Mouse (Mus musculus) adrenal gland, postnatal 14 days (tissue): ENCODE measurements around the gene Hinfp. TPM values are rescaled to one million over a fixed set of nuclear protein-coding genes. Genes with fewer than 3 reads are reported as not detected.
A peak's percentile ranks its signal among the peaks of the same experiment; 100 is the strongest.
"Not testable (repeated sequence)": the region's sequence is repeated elsewhere in the genome, so short reads cannot be mapped to it uniquely, and the experiment has no call there.

Experiments
- DNase-seq: peaks from one replicate; pipeline ENCODE4 v3.0.0; 2021; ENCODE audit warnings: mixed read lengths
- long read RNA-seq, 2 experiments: library from polyadenylated mRNA; stranded (forward); transcript quantifications; one replicate each; pipeline ENCODE4 v2.0.0; 2021
- total RNA-seq: library from RNA; stranded (reverse); gene quantifications from 2 replicates; pipeline ENCODE4 v1.2.3, GENCODE M21; 2021

Hinfp gene
- total RNA-seq: 20.3 and 22.1 TPM in 2 replicates
- long read RNA-seq, experiment 1, full-length matches to known transcripts: 1 of 5 reads
- long read RNA-seq, experiment 1, partial matches to known transcripts: 0 of 5 reads
- long read RNA-seq, experiment 1, other reads (novel, unspliced or antisense): 4 of 5 reads
- long read RNA-seq, experiment 2, full-length matches to known transcripts: 2 of 6 reads
- long read RNA-seq, experiment 2, partial matches to known transcripts: 1 of 6 reads
- long read RNA-seq, experiment 2, other reads (novel, unspliced or antisense): 3 of 6 reads

DNA sequence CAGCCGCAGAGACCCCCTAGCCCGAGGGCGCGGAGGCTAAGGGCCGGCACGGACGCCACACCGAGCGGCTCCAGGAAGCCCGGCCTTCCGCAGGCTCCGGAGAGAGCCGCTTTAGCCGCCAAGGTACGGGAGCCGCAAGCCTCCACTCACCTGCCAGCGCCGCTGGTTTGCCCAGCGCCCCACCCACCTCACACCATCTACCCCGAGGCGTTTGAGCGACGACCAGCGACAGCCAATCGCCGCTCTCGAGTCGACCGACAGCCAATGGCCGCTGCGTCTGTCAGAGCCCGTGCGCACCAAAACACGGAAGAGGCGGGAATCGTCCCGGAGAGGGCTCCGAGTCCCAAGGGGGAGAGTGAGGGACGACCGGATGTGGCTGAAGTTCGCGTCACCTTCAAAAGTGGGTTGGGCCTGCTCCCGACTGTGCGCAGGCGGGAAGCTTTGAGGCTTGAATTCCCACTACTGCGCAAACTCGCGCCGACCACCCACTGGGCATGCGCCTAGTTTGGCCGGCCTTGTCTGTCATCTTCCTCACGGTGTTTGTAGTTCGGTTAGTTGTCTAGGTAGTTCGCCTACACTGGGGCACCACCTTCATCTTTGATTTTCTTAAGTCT is at the start of gene Hinfp:
TSS of gene Hinfp (minus strand) at position 206 of the 614 bp plus-strand sequence.
- peak; percentile 99 for DNase-seq

DNA sequence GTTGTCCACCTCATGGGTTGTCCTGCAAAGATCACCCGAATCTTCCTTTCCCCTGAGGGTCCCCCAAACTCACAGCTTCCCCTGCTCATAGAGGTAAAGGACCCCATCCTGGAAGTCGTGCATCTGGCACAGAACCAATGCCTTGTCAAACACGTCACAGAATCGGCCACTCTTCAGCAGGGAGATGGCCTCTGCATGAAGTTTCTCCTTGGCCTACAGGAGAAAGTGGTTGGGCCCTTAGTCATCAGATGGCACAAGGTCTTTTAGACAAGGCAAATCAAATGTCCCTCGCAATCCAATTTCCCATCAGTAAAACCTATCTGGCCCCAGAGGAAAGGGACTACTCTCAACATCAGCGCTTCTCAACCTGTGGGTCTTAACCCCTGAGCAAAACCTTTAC is 47.7 kb upstream of the Hinfp start:
- DNase-seq: peak; percentile 59

DNA sequence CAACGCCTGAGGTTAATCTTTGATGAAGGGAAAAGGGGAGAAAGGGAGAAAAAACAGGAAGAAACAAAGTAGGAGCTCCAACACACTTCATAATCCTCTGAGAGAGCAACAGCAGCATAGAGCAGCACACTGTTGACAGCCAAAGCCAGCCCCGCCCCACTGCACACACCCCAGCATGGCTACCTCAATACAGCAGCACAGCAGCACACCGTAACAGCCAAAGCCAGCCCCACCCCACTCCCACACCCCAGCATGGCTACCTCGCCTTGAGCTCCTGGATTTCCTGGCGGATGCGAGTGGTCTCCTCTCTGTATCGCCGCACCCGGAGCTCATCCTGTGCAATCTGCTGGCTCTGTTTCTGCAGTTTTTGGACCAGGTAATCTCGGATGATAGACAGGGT is 46.9 kb upstream of the Hinfp start:
- no peak for DNase-seq

DNA sequence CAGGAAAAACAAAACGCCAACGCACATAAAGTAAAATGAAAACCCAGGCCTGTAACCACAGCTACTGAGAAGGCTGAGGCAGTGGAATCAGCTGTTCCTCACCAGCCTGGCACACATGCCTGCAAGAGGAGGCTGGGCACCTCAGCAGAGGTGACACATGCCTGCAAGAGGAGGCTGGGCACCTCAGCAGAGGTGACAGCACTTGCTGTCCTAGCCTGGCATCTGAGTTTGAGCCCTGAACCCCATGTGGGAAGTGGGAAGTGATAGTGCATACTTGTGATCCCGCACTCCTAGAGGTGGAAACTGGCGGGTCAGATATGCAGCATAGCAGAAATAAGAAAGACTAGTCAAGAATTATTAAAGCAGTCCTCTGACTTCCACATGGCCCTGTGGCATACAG is 45.9 kb upstream of the Hinfp start:
- DNase-seq: no peak

GRCm38 (mm10) chr9:44348546-44348945 is 43.1 kb upstream of the Hinfp start:
- DNase-seq: no peak

- DNase-seq: no peak
These were observed 42.1 kb upstream of the Hinfp start for GRCm38 (mm10) chr9:44347621-44348020.

DNA sequence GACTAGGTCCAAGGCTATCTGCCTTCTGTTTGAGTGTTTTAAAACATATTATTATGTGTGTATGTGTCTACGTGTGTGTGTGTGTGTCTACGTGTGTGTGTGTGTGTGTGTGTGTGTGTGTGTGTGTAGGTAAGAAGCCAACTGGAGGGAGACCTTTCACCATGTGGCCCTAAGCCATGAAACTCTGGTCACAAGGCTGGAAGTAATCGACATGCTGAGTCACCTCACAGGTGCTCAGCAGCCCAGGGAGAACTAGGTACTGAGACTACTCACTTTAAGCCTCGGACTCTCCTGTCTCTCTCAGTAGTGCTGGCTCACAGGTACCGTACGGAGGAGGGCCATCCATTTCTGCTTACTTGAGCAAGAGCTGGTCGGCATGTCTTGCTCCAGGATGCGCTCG is 41.7 kb upstream of the Hinfp start:
- no peak for DNase-seq

DNA sequence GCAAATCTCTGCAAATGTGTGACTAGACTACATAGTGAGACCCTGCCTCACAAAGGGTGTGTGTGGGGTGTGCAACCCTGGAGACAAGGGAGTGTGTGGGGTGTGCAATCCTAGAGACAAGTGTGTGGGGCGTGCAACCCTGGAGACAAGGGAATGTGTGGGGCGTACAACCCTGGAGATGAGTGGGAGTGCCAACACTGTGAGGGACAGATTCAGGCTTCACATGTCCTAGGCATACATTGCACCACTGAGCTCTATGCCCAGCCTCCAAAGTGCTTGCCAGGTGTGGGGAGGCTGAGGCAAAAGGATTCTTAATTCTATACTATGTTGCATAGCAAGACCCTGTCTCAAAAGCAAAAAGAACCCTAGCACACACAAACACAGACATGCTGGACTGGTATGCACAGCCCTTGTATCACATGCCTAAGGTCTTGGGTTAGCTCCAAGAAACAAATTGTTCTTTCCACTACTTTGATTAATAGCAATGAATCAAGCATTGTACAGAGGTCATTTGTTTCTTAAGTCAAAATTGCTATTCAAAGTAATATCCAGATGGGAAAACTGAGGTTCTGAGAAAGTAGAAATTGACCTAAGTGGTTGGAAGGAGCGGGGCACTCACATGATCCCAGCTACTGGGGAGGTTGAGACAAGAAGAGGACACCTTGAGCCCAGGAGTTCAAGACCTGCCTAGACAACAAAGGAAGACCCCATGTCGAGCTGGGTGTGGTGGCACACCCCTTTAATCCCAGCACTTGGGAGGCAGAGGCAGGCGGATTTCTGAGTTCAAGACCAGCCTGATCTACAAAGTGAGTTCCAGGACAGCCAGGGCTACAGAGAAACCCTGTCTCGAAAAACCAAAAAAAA is 40.3 kb upstream of the Hinfp start:
- DNase-seq: no peak

- DNase-seq: peak; percentile 95
These were observed 38.4 kb upstream of the Hinfp start, which contains the start of gene Hmbs for GRCm38 (mm10) chr9:44343781-44344421. Gene Hmbs, minus strand, starts transcription at chr9:44344228.

DNA sequence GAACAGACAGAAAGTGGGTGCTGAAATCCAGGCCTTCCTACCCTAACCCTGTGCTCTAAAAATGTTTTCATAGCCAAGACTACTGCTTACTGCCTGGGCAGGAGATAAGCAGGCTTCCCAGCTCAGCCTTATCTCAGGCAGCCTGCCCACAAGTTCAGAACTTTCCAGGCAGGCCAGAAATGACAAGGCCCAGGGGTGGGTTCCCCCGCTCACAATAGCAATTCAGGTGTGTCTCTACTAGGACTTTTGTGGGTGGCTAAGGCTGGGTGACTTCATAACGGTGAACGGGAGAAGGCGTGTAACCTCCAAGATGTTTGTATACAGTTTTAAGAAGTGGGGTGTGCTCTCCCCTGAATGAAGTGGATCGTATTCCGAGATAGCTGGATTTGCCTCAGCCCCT is 37.8 kb upstream of the Hinfp start:
- DNase-seq: peak; percentile 45

GRCm38 (mm10) chr9:44342605-44343004 is 37.1 kb upstream of the Hinfp start:
- no peak for DNase-seq

GRCm38 (mm10) chr9:44342173-44342572 is 36.7 kb upstream of the Hinfp start:
- no peak for DNase-seq

DNA sequence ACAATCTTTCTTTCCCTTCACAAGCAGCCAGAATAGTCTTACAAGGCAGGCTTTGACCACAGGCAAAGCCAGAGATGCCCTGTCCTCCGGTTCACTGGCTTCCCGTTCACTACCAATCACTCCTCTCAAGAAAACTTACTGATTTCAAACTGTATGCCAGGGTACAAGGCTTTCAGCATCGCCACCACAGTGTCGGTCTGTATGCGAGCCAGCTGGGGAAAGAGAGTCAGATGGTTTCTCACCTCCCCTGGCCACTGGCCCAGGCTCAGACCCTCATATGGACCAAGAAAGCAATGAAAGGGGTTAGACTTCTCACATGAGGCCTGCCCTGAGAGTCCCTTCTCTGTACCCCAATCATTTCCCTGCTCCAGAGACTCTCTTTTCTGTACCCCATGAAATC is 36.0 kb upstream of the Hinfp start:
- DNase-seq: no peak

DNA sequence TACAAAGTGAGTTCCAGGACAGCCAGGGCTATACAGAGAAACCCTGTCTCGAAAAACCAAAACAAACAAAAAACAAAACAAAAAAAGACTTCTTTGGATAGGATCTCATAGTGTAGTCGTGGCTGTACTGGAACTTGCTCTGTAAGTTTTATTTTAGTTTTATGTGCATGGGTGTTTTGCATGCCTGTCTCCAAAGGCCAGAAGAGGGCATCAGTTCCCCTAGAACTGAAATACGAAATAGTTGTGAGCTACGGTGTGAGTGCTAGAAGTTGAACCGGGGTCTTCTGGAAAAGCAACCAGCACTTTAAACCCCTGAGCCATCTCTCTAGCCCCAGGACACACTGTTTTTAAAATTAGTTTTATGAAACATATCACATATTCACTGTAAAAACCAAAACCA is 33.1 kb upstream of the Hinfp start:
- DNase-seq: no peak

DNA sequence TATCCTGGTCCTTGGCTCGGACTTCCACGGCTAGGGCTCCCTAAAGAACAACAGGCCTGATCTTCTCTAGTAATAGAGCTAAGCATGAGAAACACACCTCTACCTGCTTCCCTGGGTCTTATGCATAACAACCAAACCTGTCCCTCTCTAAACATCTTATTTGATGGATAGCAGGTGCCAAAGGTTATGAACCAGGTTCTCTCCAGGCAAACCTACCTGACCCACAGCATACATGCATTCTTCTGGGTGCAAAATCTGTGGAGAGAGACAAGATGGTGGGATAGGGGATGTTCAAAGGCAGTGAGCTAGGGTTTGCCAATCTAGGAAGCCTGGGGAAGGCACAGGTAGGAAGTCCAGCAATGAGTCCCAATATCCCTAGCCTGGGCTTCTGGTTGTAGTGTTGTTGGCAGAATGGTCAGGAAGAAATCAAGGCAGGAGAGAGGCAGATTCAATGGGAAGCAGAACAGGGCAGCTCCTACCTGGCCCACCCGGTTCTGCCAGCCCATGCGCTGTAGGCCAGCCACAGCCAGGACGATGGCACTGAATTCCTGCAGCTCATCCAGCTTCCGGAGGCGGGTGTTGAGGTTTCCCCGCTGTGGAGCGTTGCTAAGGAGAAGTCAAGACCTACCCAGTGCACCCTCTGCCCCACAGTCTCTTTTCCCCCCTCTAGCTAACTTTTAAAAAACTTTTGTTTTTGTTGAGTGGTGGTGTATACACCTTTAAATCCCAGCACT is 32.1 kb upstream of the Hinfp start:
- DNase-seq: no peak

- no peak for DNase-seq
These were observed 31.5 kb upstream of the Hinfp start for GRCm38 (mm10) chr9:44336964-44337363.

- not testable (repeated sequence) for DNase-seq
These were observed 31.0 kb upstream of the Hinfp start for GRCm38 (mm10) chr9:44336513-44336912.

GRCm38 (mm10) chr9:44336093-44336406 is 30.6 kb upstream of the Hinfp start:
- DNase-seq: no peak

DNA sequence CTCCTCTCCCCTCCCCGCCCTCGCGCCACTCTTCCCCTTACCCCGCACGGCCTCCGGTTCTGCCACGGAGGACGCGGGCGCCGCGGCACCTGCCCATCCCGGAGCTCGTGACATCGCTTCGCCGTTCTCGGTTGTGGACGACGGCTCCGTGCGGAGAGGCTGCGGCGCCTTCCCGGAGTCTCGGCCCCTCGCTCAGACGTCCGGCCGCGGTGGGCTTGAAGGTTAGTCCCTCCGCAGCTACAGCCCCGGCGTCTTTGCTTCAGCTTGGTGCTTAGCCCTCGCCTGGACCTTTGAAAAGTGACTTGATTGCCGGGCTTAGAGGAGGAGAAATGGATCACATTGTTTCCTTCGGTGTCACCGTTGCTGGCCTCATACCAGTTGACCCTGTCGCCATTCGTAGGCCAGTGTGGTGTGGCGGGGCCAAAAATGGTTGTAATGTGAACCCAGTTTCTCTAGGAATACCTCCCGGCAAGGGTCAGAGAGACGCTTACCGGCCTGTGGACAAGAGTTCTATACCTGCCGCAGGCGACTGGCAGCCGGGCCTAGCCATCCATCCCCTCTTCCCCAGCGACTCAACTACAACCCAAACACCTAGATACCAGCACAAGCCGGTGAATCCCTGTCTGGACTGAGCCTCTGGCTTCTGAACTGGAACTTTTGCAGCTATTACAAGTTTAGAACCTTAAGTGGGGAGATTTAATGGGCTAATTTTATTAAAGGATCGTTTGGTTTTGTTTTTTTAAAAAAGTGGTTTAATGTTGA is 30.0 kb upstream of the Hinfp start:
- DNase-seq: peak; percentile 59

- DNase-seq: peak; percentile 99
These were observed 29.2 kb upstream of the Hinfp start, which contains the start of gene H2afx for GRCm38 (mm10) chr9:44334396-44335330. Gene H2afx, plus strand, starts transcription at chr9:44334694.
